Mouse (Mus musculus): ENCODE measurements around the gene Megf8.
A peak's percentile ranks its signal among the peaks of the same experiment; 100 is the strongest.

DNA sequence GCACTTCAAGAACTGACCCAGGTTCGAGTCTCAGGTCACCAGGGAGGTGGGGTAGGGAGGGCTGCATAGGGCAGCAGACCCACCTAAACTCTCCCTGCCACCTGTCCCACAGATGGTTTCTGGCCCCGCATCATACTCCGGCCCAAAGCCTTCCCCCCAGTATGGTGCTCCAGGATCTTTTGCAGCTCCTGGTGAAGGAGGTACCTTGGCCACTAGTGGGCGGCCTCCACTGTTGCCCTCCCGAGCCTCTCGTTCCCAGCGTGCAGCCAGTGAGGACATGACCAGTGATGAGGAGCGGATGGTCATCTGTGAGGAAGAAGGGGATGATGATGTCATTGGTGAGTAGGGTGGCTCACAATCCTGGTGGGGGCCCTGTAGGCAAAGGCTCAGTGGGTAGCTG, 30.0 kb upstream of the Megf8 start:
- TF ChIP-seq CTCF (IDR thresholded peaks at IDR 0.05) (peak; percentile 42), EP300 (IDR thresholded peaks at IDR 0.05) (no peak)

All from lung, postnatal 0 days (tissue).